Mouse (Mus musculus) lung, postnatal 0 days (tissue): ENCODE measurements around the gene Ankrd9. TPM values are rescaled to one million over a fixed set of nuclear protein-coding genes. Genes with fewer than 3 reads are reported as not detected.

Experiments
- ATAC-seq: fragments of 200-750 bp; cut with Nextera tagmentation; 2 replicates; pipeline ENCODE4 v1.8.0; 2017; ENCODE audit warnings: moderate library complexity
- DNase-seq: peaks from one replicate; pipeline ENCODE4 v3.0.0-alpha.2; 2016; ENCODE audit warnings: low spot score
- H3K27ac ChIP-seq: fragments of 300-500 bp; sonication (generic); 2 replicates; pipeline ENCODE4 v1.5.1; 2014; ENCODE audit warnings: antibody characterized with exemption, mild to moderate bottlenecking, low read length, mixed read lengths
- H3K27me3 ChIP-seq: fragments of 300-500 bp; sonication (generic); replicated peaks from 2 replicates; pipeline ENCODE4 v1.6.1; 2014; ENCODE audit warnings: low read length, mixed read lengths; ENCODE audit not compliant: insufficient read depth
- H3K36me3 ChIP-seq: fragments of 300-500 bp; sonication (generic); 2 replicates; pipeline ENCODE4 v1.6.1; 2014; ENCODE audit warnings: low read length, mixed read lengths; ENCODE audit not compliant: insufficient read depth
- H3K4me1 ChIP-seq: fragments of 300-500 bp; sonication (generic); 2 replicates; pipeline ENCODE4 v1.6.1; 2014; ENCODE audit warnings: antibody characterized with exemption, low read depth, low read length, mixed read lengths; ENCODE audit not compliant: insufficient read depth
- H3K4me2 ChIP-seq: fragments of 300-500 bp; sonication (generic); replicated peaks from 2 replicates; pipeline ENCODE4 v1.6.1; 2014; ENCODE audit warnings: low read depth, mild to moderate bottlenecking, low read length, moderate library complexity, mixed read lengths
- H3K4me3 ChIP-seq: fragments of 300-500 bp; sonication (generic); 2 replicates; pipeline ENCODE4 v1.5.1; 2014; ENCODE audit warnings: low read depth, low read length
- H3K9ac ChIP-seq: fragments of 300-500 bp; sonication (generic); replicated peaks from 2 replicates; pipeline ENCODE4 v1.6.1; 2014; ENCODE audit warnings: low read depth, mild to moderate bottlenecking
- H3K9me3 ChIP-seq: fragments of 300-500 bp; sonication (generic); 2 replicates; pipeline ENCODE4 v1.6.1; 2016; ENCODE audit warnings: low read length, mixed read lengths
- CTCF ChIP-seq: IDR thresholded peaks from 2 replicates; pipeline ENCODE4 v1.5.1; 2016; ENCODE audit warnings: antibody characterized with exemption, mild to moderate bottlenecking
- EP300 ChIP-seq: IDR thresholded peaks from 2 replicates; pipeline ENCODE4 v1.6.1; 2016; ENCODE audit warnings: antibody characterized with exemption, mild to moderate bottlenecking, control low read depth
- WGBS: fragments of 180-500 bp; shearing (Covaris S2); extraction: QIAGEN DNeasy Blood & Tissue Kit; methylation state at CpG from one replicate; pipeline ENCODE4 v1.1.7; 2014; 5-methylcytosine and 5-hydroxymethylcytosine counted together
- polyA plus RNA-seq: library from polyadenylated mRNA; unstranded; fragments of >200 nt; fragmentation: Nextera tagmentation; extraction: Ambion mirVana; gene quantifications from 2 replicates; pipeline ENCODE4 v1.2.1, GENCODE M21; 2015

Ankrd9 gene
- polyA plus RNA-seq, 1 experiment from 2014 or later: 12.4 TPM

GRCm38 (mm10) chr12:110935983-110936620 lies 42.7 kb downstream of the Ankrd9 start:
- H3K36me3 ChIP-seq: peaks cover 14% of the 10 kb centered on the region
- ATAC-seq: peak; percentile 93
- H3K4me2 ChIP-seq: no peak overlapping the region
- no peaks in the 10 kb centered on the region for H3K27me3 ChIP-seq
- WGBS: 58% methylated on average over 9 of the region's 9 CpGs
- H3K4me3 ChIP-seq: no peak overlapping the region
- no peak overlapping the region for H3K27ac ChIP-seq
- H3K4me1 ChIP-seq: no peaks in the 10 kb centered on the region
- DNase-seq: peak; percentile 93
- TF ChIP-seq EP300 (no peak), CTCF (peak; percentile 95)
- no peak overlapping the region for H3K9ac ChIP-seq
- H3K9me3 ChIP-seq: no peaks in the 10 kb centered on the region

GRCm38 (mm10) chr12:110932820-110933219 lies 46.0 kb downstream of the Ankrd9 start:
- Histone ChIP-seq H3K4me2 (no peak overlapping the region), H3K36me3 (peaks cover 6% of the 10 kb centered on the region; the same call in 1 of the 2 replicates), H3K9ac (no peak overlapping the region), H3K27me3 (no peaks in the 10 kb centered on the region), H3K9me3 (no peaks in the 10 kb centered on the region), H3K4me1 (no peaks in the 10 kb centered on the region), H3K27ac (no peak overlapping the region), H3K4me3 (no peak overlapping the region)
- 73% methylated on average over 5 of the region's 5 CpGs for WGBS
- DNase-seq (no peak), ATAC-seq (no peak)
- TF ChIP-seq EP300 (no peak), CTCF (no peak)

Other genes starting within 250 kb of the Ankrd9 start
- 12.5 and 15.6 TPM in 2 replicates for gene Wdr20, start 241.1 kb downstream of the Ankrd9 start, polyA plus RNA-seq
- gene Mok, start 138.1 kb downstream of the Ankrd9 start, polyA plus RNA-seq: 11.1 and 11.9 TPM in 2 replicates
- 2.4 and 3.3 TPM in 2 replicates for gene Zfp839, start 128.8 kb downstream of the Ankrd9 start, polyA plus RNA-seq
- gene Cinp, start 89.9 kb downstream of the Ankrd9 start, polyA plus RNA-seq: 33.8 and 43.4 TPM in 2 replicates
- gene Tecpr2, start 89.8 kb downstream of the Ankrd9 start, polyA plus RNA-seq: 1.7 and 1.9 TPM in 2 replicates
- 6.7 and 9.5 TPM in 2 replicates for gene Rcor1, start 60.3 kb upstream of the Ankrd9 start, polyA plus RNA-seq
- gene Traf3, start 187.3 kb upstream of the Ankrd9 start, polyA plus RNA-seq: 3.1 and 4.7 TPM in 2 replicates
- not detected in 2 replicates for gene 4930595D18Rik, start 205.5 kb upstream of the Ankrd9 start, polyA plus RNA-seq